Mouse (Mus musculus) left cerebral cortex, adult 2 months (tissue): ENCODE data around the gene Arl8a. TPM values are rescaled to one million over a fixed set of nuclear protein-coding genes. Genes with fewer than 3 reads are reported as not detected.
"Not testable (repeated sequence)": the region's sequence is repeated elsewhere in the genome, so short reads cannot be mapped to it uniquely, and the experiment has no call there.

Experiments used
- DNase-seq, 2 experiments: peaks; one replicate each; pipeline ENCODE4 v3.0.0; 2021 to 2022; ENCODE audit warnings: low spot score in 2 of 2, mixed read lengths in 1 of 2; ENCODE audit errors: extremely low spot score in 1 of 2
- H3K27ac ChIP-seq: fragments of 200-600 bp; 2 replicates; pipeline ENCODE4 v1.8.1; 2022
- H3K4me3 ChIP-seq: fragments of 200-600 bp; 2 replicates; pipeline ENCODE4 v1.8.1; 2022
- CTCF ChIP-seq: fragments of 200-600 bp; IDR thresholded peaks from 2 replicates; pipeline ENCODE4 v1.8.1; 2022; ENCODE audit warnings: antibody characterized with exemption, mild to moderate bottlenecking, moderate library complexity
- intact Hi-C: fragments of 180-260 bp; cut with DNase I; formaldehyde crosslinking; loops from one replicate; pipeline ENCODE4 v1.15.1; 2025
- total RNA-seq, 2 experiments: library from RNA; stranded (reverse); gene quantifications; 2 replicates each; pipeline ENCODE4 v1.2.3; 2021

Gene Arl8a
- total RNA-seq, 2 experiments from 2014 or later = 262 to 263 TPM

GRCm38 (mm10) chr1:135173311-135173710 is 26.7 kb downstream of the Arl8a start:
- intact Hi-C loops = loop anchor here (10.0 kb wide), 1 partner anchor 521 kb away; no protein-coding TSS in a partner anchor
- Histone ChIP-seq H3K27ac (no peak overlapping the region), H3K4me3 (no peak overlapping the region)
- no peak for TF ChIP-seq CTCF
- no peak for DNase-seq

DNA sequence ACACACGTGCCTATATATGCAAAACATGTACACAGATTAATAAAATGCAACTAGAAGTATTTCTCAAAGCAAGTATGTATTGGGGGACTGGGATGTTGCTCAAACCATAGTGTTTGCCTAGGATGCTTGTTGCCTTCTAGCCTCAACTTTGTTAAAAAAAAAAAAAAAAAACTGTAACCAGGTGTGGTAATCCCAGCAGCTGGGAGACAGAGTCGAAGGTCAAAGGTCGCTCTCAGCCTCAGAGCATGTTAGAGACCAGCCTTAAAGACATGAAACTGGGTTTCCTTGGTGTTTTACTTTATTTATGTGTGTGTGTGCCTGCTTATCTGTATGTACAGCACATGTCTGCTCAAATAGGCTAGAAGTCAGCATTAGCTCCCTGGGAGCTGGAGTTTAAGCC is 28.6 kb downstream of the Arl8a start:
- DNase-seq = no peak
- intact Hi-C loops = loop anchor here (10.0 kb wide), 1 partner anchor 520 kb away; no protein-coding TSS in a partner anchor
- TF ChIP-seq CTCF = no peak
- Histone ChIP-seq H3K27ac (no peak overlapping the region), H3K4me3 (no peak overlapping the region)

GRCm38 (mm10) chr1:135177724-135178123 is 31.1 kb downstream of the Arl8a start:
- intact Hi-C loops = loop anchor here (10.0 kb wide), 1 partner anchor 517 kb away; no protein-coding TSS in a partner anchor
- Histone ChIP-seq H3K4me3 (no peak overlapping the region), H3K27ac (no peak overlapping the region)
- no peak for TF ChIP-seq CTCF
- DNase-seq = no peak

DNA sequence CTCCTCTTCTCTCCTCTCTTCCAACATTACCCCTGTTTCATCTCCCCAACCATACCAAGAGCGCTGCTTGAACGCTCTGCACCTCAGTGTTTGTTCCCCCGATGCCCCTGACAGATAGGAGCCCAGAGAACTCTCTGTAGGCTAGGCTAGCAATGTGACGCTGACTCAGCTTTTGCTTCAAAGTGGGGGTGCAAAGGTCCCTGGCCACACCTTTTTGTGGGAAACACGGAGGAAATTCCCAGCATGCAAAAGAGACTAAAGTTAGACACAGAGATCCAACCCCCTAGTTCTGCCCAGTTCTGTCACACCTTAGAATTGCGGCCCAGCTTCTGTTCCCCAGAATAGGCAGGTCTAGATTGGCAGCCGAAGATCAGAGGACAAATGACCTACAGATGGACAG is 32.2 kb downstream of the Arl8a start:
- DNase-seq = no peak
- no peak for TF ChIP-seq CTCF
- intact Hi-C loops = loop anchor here (10.0 kb wide), 1 partner anchor 516 kb away; no protein-coding TSS in a partner anchor
- Histone ChIP-seq H3K4me3 (no peak overlapping the region), H3K27ac (no peak overlapping the region)

DNA sequence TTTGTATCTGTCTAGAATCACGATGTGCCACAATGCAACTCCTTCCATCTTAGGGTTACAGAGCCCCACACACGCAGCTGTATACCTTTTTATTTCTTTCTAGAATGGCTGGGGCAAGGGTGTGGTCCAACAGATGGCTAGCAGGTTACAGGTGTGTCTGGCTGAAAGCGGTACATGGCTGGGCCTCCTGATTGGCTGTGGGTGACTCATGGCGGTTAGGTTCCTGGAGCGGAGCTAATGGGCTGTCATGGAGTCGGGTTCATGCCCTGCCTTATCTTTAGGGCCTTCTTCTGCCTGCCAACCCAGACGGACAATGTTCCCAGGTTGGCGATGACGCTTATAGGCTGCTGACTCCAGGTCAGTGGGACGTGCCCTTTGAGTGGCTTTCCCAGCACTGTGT is 34.2 kb downstream of the Arl8a start:
- Histone ChIP-seq H3K27ac (no peak overlapping the region), H3K4me3 (no peak overlapping the region)
- TF ChIP-seq CTCF = no peak
- intact Hi-C loops = no loop called here
- DNase-seq = no peak

DNA sequence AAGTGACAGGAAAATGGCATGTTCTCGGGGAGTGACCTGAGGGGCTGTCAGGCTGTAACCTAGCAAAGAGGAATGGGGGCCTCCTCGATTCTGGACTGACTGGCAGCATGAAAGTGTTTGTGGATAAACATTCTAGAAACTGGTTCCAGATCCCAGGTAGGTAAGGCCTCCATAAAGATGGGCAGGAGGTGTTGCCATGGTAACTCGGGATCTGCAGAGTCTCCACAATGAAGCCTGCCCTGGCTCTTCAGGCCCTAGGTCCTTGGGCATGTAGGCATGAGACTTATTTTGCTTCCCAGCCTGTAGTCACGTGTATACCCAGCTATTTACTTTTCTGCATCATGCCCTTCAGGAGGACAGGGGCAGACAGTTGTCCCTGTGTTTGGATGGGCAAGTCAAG is 34.7 kb downstream of the Arl8a start:
- no peak for TF ChIP-seq CTCF
- intact Hi-C loops = no loop called here

DNA sequence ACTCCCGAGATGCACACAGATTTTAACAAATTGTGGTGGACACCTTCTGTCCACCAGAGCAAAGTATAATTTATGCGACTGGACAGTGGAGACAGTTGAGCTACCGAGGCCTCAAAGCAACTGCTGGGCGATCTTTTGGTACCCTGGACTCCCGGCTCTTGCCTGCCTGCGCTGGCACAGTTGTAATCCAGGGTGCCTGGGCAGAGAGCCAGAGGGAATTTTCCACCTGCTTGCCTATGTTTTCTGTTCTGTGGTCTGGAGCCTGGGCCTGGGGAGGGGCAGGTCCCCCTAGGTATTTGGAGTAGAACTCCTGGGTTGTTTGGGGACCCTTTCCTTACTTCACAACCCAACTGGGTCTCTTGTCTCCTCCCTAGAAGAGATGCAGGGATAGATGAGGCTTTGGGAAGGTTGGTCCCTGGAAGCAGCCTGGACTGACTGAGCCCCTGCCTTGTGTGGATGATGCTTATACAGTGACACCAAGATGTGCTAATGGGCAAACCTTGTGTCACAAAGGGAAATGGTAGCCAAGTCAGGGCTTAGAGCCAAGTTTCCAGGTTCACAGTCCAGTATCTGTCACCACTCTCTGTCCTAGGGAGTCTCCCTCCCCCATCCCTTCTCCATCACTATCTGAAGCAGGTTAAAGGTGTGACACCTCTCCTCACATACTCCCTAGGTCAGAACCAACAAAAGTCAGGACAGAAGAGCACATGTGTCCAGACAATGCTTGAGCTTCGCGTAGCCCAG is 35.4 kb downstream of the Arl8a start:
- TF ChIP-seq CTCF = no peak
- no peak for DNase-seq
- Histone ChIP-seq H3K4me3 (no peak overlapping the region), H3K27ac (no peak overlapping the region)
- intact Hi-C loops = no loop called here

More for the DNA sequence above, 34.7 kb downstream of the Arl8a start:
- Histone ChIP-seq H3K4me3 (no peak overlapping the region), H3K27ac (no peak overlapping the region)
- no peak for DNase-seq

DNA sequence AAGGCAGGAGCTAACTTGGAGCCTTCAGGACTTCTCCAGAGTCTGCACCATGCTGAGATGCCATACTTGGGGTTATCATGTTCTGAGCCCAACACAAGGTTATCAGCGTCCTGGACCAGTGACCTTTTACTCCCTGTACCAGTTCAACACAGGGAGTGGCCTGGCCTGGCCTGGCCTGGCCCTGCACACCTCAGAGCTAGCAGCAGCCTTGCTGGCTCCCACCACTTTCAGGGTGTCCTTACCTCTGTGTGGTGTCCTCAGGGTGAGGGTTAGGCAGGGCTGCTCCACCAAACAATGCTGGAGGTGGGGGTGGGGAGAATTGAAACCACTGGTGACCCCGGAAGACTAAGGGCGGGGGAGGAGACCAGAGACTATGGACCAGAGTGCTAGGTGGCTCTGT is 36.4 kb downstream of the Arl8a start:
- H3K4me3 ChIP-seq = no peak overlapping the region
- no peak for TF ChIP-seq CTCF

GRCm38 (mm10) chr1:135183448-135183847 is 36.8 kb downstream of the Arl8a start:
- no peak for DNase-seq
- Histone ChIP-seq H3K27ac (no peak overlapping the region), H3K4me3 (no peak overlapping the region)
- no peak for TF ChIP-seq CTCF
- intact Hi-C loops = no loop called here

More for the DNA sequence above, 36.4 kb downstream of the Arl8a start:
- no peak for DNase-seq
- H3K27ac ChIP-seq = no peak overlapping the region
- intact Hi-C loops = no loop called here

DNA sequence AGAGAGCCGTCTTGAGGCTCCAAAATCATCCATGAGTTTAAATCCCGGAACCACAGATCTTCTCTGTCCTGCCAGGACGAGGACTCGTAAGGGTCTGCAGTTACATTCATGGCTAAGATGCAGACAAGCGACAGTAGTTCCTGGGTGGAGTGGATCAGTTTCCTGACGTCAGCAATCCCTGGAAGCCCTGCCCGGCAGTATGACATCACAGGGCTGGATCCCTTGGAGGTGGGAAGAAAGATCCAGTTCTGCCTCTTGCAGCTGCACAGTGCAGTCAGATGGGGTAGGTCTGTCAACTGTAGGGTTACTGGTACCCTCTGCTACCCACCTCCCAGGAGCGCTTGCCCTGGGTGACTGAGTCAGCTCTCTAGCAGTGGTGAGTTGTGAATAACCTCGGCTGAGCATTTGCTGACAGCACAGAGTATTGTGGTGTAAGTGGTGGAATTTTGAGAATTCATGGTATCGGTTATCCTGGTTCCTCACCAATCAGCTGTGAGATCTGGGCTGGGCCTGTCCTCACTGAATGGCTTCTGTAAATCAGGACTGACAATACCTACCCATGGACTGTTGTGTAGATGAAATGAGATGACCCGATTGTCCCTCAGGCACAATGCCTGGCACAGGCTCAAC is 37.4 kb downstream of the Arl8a start:
- intact Hi-C loops = no loop called here
- no peak for TF ChIP-seq CTCF
- Histone ChIP-seq H3K4me3 (no peak overlapping the region), H3K27ac (no peak overlapping the region)
- no peak for DNase-seq

GRCm38 (mm10) chr1:135185936-135186335 is 39.3 kb downstream of the Arl8a start:
- TF ChIP-seq CTCF = no peak
- no peak for DNase-seq
- intact Hi-C loops = loop anchor here (5.0 kb wide), 1 partner anchor 36 kb away; no protein-coding TSS in a partner anchor
- no peak overlapping the region for H3K27ac ChIP-seq
- H3K4me3 ChIP-seq = no peak overlapping the region

- no peak overlapping the region for H3K4me3 ChIP-seq
- intact Hi-C loops = loop anchor here (5.0 kb wide), 1 partner anchor 36 kb away; no protein-coding TSS in a partner anchor
- no peak for DNase-seq
- H3K27ac ChIP-seq = no peak overlapping the region
- TF ChIP-seq CTCF = no peak
Observed at GRCm38 (mm10) chr1:135186427-135186826, 39.8 kb downstream of the Arl8a start.

DNA sequence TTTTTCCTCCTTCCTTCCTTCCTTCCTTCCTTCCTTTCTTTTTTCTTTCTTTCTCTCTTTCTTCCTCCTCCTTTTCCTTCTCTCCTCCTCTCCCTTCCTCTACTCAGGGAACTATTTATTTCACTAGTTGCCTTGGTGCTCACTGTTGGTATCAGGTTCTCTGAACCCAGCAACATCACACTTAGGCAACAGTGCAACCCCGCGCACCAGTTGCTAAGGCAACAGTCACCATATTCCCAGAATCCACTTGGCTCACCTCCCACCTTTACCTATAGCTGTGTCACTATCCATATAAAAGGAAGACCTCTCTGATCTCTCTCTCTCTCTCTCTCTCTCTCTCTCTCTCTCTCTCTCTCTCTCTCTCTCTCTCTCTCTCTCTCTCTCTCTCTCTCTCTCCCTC is 40.4 kb downstream of the Arl8a start:
- intact Hi-C loops = loop anchor here (5.0 kb wide), 1 partner anchor 35 kb away; no protein-coding TSS in a partner anchor

More for the DNA sequence above, 40.4 kb downstream of the Arl8a start:
- not testable (repeated sequence) for DNase-seq, H3K4me3 ChIP-seq, H3K27ac ChIP-seq
